Mouse (Mus musculus) limb, embryonic 11.5 days (tissue): ENCODE data around the gene Tmem94. TPM values are rescaled to one million over a fixed set of nuclear protein-coding genes. Genes with fewer than 3 reads are reported as not detected.
A peak's percentile ranks its signal among the peaks of the same experiment; 100 is the strongest.

Experiments
- ATAC-seq: fragments of 200-750 bp; cut with Nextera tagmentation; 2 replicates; pipeline ENCODE4 v1.8.0; 2017; ENCODE audit warnings: low read depth; ENCODE audit not compliant: insufficient number of reproducible peaks, low FRiP score, low TSS enrichment
- DNase-seq: peaks from one replicate; pipeline ENCODE4 v3.0.0-alpha.2; 2015; ENCODE audit warnings: low spot score
- H3K27ac ChIP-seq: fragments of 300-500 bp; sonication (generic); replicated peaks from 2 replicates; pipeline ENCODE4 v1.5.1; 2014; ENCODE audit warnings: low read depth, mild to moderate bottlenecking, low read length
- H3K27me3 ChIP-seq: fragments of 300-500 bp; sonication (generic); 2 replicates; pipeline ENCODE4 v1.6.1; 2014; ENCODE audit warnings: mild to moderate bottlenecking, low read length, mixed read lengths; ENCODE audit not compliant: control insufficient read depth, insufficient read depth
- H3K36me3 ChIP-seq: fragments of 300-500 bp; sonication (generic); 2 replicates; pipeline ENCODE4 v1.6.1; 2014; ENCODE audit warnings: mild to moderate bottlenecking, low read length, moderate library complexity, mixed read lengths; ENCODE audit not compliant: control insufficient read depth, insufficient read depth
- H3K4me1 ChIP-seq: fragments of 300-500 bp; sonication (generic); 2 replicates; pipeline ENCODE4 v1.6.1; 2014; ENCODE audit warnings: low read length, mixed read lengths; ENCODE audit not compliant: control insufficient read depth, insufficient read depth
- H3K4me2 ChIP-seq: fragments of 300-500 bp; sonication (generic); 2 replicates; pipeline ENCODE4 v1.6.1; 2014; ENCODE audit warnings: low read depth, mild to moderate bottlenecking, moderate library complexity; ENCODE audit not compliant: severe bottlenecking
- H3K4me3 ChIP-seq: fragments of 300-500 bp; sonication (generic); 2 replicates; pipeline ENCODE4 v1.5.1; 2014; ENCODE audit warnings: low read depth, low read length
- H3K9ac ChIP-seq: fragments of 300-500 bp; sonication (generic); 2 replicates; pipeline ENCODE4 v1.6.1; 2014; ENCODE audit warnings: mild to moderate bottlenecking, low read length
- H3K9me3 ChIP-seq: fragments of 300-500 bp; sonication (generic); 2 replicates; pipeline ENCODE4 v1.6.1; 2016; ENCODE audit warnings: low read length; ENCODE audit not compliant: control insufficient read depth
- WGBS: fragments of 180-500 bp; shearing (Covaris S2); extraction: QIAGEN DNeasy Blood & Tissue Kit; methylation state at CpG from one replicate; pipeline ENCODE4 v1.1.7; 2014; 5-methylcytosine and 5-hydroxymethylcytosine counted together
- polyA plus RNA-seq: library from polyadenylated mRNA; unstranded; fragments of >200 nt; fragmentation: Nextera tagmentation; extraction: Ambion mirVana; gene quantifications from 2 replicates; pipeline ENCODE4 v1.2.1, GENCODE M21; 2014

The Tmem94 gene
- polyA plus RNA-seq, 1 experiment from 2014 or later = 17.4 TPM

GRCm38 (mm10) chr11:115774653-115775052 is 9.4 kb downstream of the Tmem94 start:
- H3K27ac ChIP-seq = no peak overlapping the region
- no peaks in the 10 kb centered on the region for H3K9me3 ChIP-seq
- ATAC-seq (no peak), DNase-seq (no peak)
- WGBS = 70% methylated on average over 4 of the region's 4 CpGs
- peaks cover 18% of the 10 kb centered on the region for H3K4me1 ChIP-seq
- no peaks in the 10 kb centered on the region for H3K27me3 ChIP-seq
- H3K4me2 ChIP-seq = no peak overlapping the region
- H3K36me3 ChIP-seq = peaks cover 2% of the 10 kb centered on the region; the same call in 1 of the 2 replicates
- no peak overlapping the region for H3K4me3 ChIP-seq
- no peak overlapping the region for H3K9ac ChIP-seq

GRCm38 (mm10) chr11:115775821-115776665 is 10.8 kb downstream of the Tmem94 start:
- Histone ChIP-seq H3K27ac (no peak overlapping the region), H3K9me3 (no peaks in the 10 kb centered on the region), H3K4me3 (no peak overlapping the region), H3K36me3 (peaks cover 2% of the 10 kb centered on the region; the same call in 1 of the 2 replicates), H3K27me3 (no peaks in the 10 kb centered on the region), H3K4me2 (no peak overlapping the region), H3K9ac (no peak overlapping the region; the same call in 1 of the 2 replicates), H3K4me1 (peaks cover 29% of the 10 kb centered on the region)
- ATAC-seq (no peak), DNase-seq (no peak)
- 44% methylated on average over 18 of the region's 18 CpGs for WGBS

- no peak overlapping the region for H3K4me2 ChIP-seq
- 68% methylated on average over 9 of the region's 9 CpGs for WGBS
These were observed 11.7 kb downstream of the Tmem94 start for GRCm38 (mm10) chr11:115776954-115777353.

GRCm38 (mm10) chr11:115777487-115778335 is 12.5 kb downstream of the Tmem94 start:
- Histone ChIP-seq H3K4me1 (peaks cover 31% of the 10 kb centered on the region), H3K36me3 (peaks cover 2% of the 10 kb centered on the region; the same call in 1 of the 2 replicates), H3K9me3 (no peaks in the 10 kb centered on the region), H3K4me3 (no peak overlapping the region), H3K4me2 (no peak overlapping the region), H3K27me3 (no peaks in the 10 kb centered on the region), H3K27ac (no peak overlapping the region), H3K9ac (no peak overlapping the region)
- DNase-seq = no peak
- no peak for ATAC-seq
- WGBS = 85% methylated on average over 17 of the region's 17 CpGs

More at GRCm38 (mm10) chr11:115776954-115777353, 11.7 kb downstream of the Tmem94 start:
- peaks cover 29% of the 10 kb centered on the region for H3K4me1 ChIP-seq
- no peak overlapping the region for H3K27ac ChIP-seq
- no peaks in the 10 kb centered on the region for H3K9me3 ChIP-seq
- H3K9ac ChIP-seq = no peak overlapping the region
- peaks cover 2% of the 10 kb centered on the region; the same call in 1 of the 2 replicates for H3K36me3 ChIP-seq
- H3K27me3 ChIP-seq = no peaks in the 10 kb centered on the region
- DNase-seq (no peak), ATAC-seq (no peak)
- H3K4me3 ChIP-seq = no peak overlapping the region

GRCm38 (mm10) chr11:115779038-115779571 is 13.9 kb downstream of the Tmem94 start:
- no peak overlapping the region for H3K4me2 ChIP-seq
- H3K9ac ChIP-seq = peak overlapping the region; percentile 45; the same call in 1 of the 2 replicates
- WGBS = 30% methylated on average over 9 of the region's 9 CpGs
- H3K4me3 ChIP-seq = no peak overlapping the region
- H3K36me3 ChIP-seq = peaks cover 2% of the 10 kb centered on the region; the same call in 1 of the 2 replicates
- H3K27ac ChIP-seq = peak overlapping the region; percentile 30; the same call in 1 of the 2 replicates
- ATAC-seq (no peak), DNase-seq (no peak)
- H3K27me3 ChIP-seq = no peaks in the 10 kb centered on the region
- peaks cover 31% of the 10 kb centered on the region for H3K4me1 ChIP-seq
- no peaks in the 10 kb centered on the region for H3K9me3 ChIP-seq

GRCm38 (mm10) chr11:115780141-115781070 is 15.2 kb downstream of the Tmem94 start:
- ATAC-seq = no peak
- no peak overlapping the region for H3K9ac ChIP-seq

GRCm38 (mm10) chr11:115786473-115786872 is 21.2 kb downstream of the Tmem94 start:
- Histone ChIP-seq H3K9me3 (no peaks in the 10 kb centered on the region), H3K9ac (no peak overlapping the region), H3K4me3 (no peak overlapping the region), H3K36me3 (peaks cover 4% of the 10 kb centered on the region; the same call in 1 of the 2 replicates), H3K27ac (no peak overlapping the region), H3K27me3 (no peaks in the 10 kb centered on the region), H3K4me1 (0 out of 2 replicates have a peak, but pooled peaks cover 2% of the 10 kb centered on the region), H3K4me2 (no peak overlapping the region)
- ATAC-seq (no peak), DNase-seq (no peak)
- WGBS = 80% methylated on average over 6 of the region's 6 CpGs

More at GRCm38 (mm10) chr11:115780141-115781070, 15.2 kb downstream of the Tmem94 start:
- Histone ChIP-seq H3K9me3 (no peaks in the 10 kb centered on the region), H3K4me1 (peaks cover 31% of the 10 kb centered on the region), H3K27ac (0 out of 2 replicates have a peak overlapping the region, but pooled peaks have one; percentile 14), H3K4me2 (no peak overlapping the region), H3K4me3 (no peak overlapping the region), H3K36me3 (peaks cover 2% of the 10 kb centered on the region; the same call in 1 of the 2 replicates), H3K27me3 (no peaks in the 10 kb centered on the region)
- DNase-seq = no peak
- WGBS = 20% methylated on average over 20 of the region's 20 CpGs
